Mouse (Mus musculus): ENCODE data around the gene Coro7. TPM values are rescaled to one million over a fixed set of nuclear protein-coding genes. Genes with fewer than 3 reads are reported as not detected.
"Not testable (repeated sequence)": the region's sequence is repeated elsewhere in the genome, so short reads cannot be mapped to it uniquely, and the experiment has no call there.

Coro7 gene
- polyA plus RNA-seq, 1 experiment from 2014 or later, result 29.1 TPM

- no peak overlapping the region for H3K27ac ChIP-seq
- ATAC-seq (ENCODE audit: low FRiP score), result no peak
- no peak overlapping the region for H3K4me2 ChIP-seq
- no peak overlapping the region for H3K9ac ChIP-seq
- H3K27me3 ChIP-seq, result no peaks in the 10 kb centered on the region
- H3K9me3 ChIP-seq, result no peaks in the 10 kb centered on the region
- no peaks in the 10 kb centered on the region for H3K36me3 ChIP-seq
- 81% methylated on average over 3 of the region's 3 CpGs for WGBS
- H3K4me3 ChIP-seq, result no peak overlapping the region
- H3K4me1 ChIP-seq (replicated peaks), result peaks cover 19% of the 10 kb centered on the region
Observed at GRCm38 (mm10) chr16:4583807-4584206, 95.8 kb downstream of the Coro7 start.

GRCm38 (mm10) chr16:4581179-4581578 is 98.4 kb downstream of the Coro7 start:
- not testable (repeated sequence) for H3K27ac ChIP-seq; H3K9ac ChIP-seq; H3K27me3 ChIP-seq; ATAC-seq (ENCODE audit: low FRiP score); H3K36me3 ChIP-seq; H3K4me3 ChIP-seq; H3K4me1 ChIP-seq (replicated peaks); H3K9me3 ChIP-seq; H3K4me2 ChIP-seq
- WGBS, result 82% methylated on average over 4 of the region's 4 CpGs

GRCm38 (mm10) chr16:4578630-4579029 is 100.9 kb downstream of the Coro7 start:
- Histone ChIP-seq H3K4me3 (no peak overlapping the region), H3K9me3 (no peaks in the 10 kb centered on the region), H3K27me3 (no peaks in the 10 kb centered on the region), H3K4me2 (no peak overlapping the region), H3K27ac (no peak overlapping the region), H3K9ac (no peak overlapping the region), H3K36me3 (no peaks in the 10 kb centered on the region), H3K4me1 (replicated peaks) (no peaks in the 10 kb centered on the region)
- ATAC-seq (ENCODE audit: low FRiP score), result no peak
- WGBS, result 78% methylated on average over 7 of the region's 7 CpGs

GRCm38 (mm10) chr16:4576873-4577272 is 102.7 kb downstream of the Coro7 start:
- no peak overlapping the region for H3K27ac ChIP-seq
- WGBS, result 67% methylated on average over 2 of the region's 2 CpGs
- H3K4me3 ChIP-seq, result no peak overlapping the region
- H3K36me3 ChIP-seq, result no peaks in the 10 kb centered on the region
- H3K9ac ChIP-seq, result no peak overlapping the region
- H3K4me1 ChIP-seq (replicated peaks), result no peaks in the 10 kb centered on the region
- H3K9me3 ChIP-seq, result no peaks in the 10 kb centered on the region
- H3K27me3 ChIP-seq, result no peaks in the 10 kb centered on the region
- H3K4me2 ChIP-seq, result no peak overlapping the region
- ATAC-seq (ENCODE audit: low FRiP score), result no peak

Other genes with a start within 250 kb of the Coro7 start
- 24.6 and 27.0 TPM in 2 replicates for gene Srl, start 138.0 kb downstream of the Coro7 start, polyA plus RNA-seq (2015; fragmentation: Nextera tagmentation; extraction: Ambion mirVana)
- 9.6 and 10.0 TPM in 2 replicates for gene Tfap4, start 119.9 kb downstream of the Coro7 start, polyA plus RNA-seq (2015; fragmentation: Nextera tagmentation; extraction: Ambion mirVana)
- 21.8 and 22.5 TPM in 2 replicates for gene Glis2, start 85.1 kb downstream of the Coro7 start, polyA plus RNA-seq (2015; fragmentation: Nextera tagmentation; extraction: Ambion mirVana)
- gene Pam16, start 54.8 kb downstream of the Coro7 start, polyA plus RNA-seq (2015; fragmentation: Nextera tagmentation; extraction: Ambion mirVana), result 169 and 188 TPM in 2 replicates
- gene Vasn, start 39.8 kb downstream of the Coro7 start, polyA plus RNA-seq (2015; fragmentation: Nextera tagmentation; extraction: Ambion mirVana), result 6.3 and 7.3 TPM in 2 replicates
- 52.7 and 54.8 TPM in 2 replicates for gene Dnaja3, start 39.8 kb downstream of the Coro7 start, polyA plus RNA-seq (2015; fragmentation: Nextera tagmentation; extraction: Ambion mirVana)
- 65.1 and 71.7 TPM in 2 replicates for gene Nmral1, start 39.6 kb upstream of the Coro7 start, polyA plus RNA-seq (2015; fragmentation: Nextera tagmentation; extraction: Ambion mirVana)
- gene Hmox2, start 46.6 kb upstream of the Coro7 start, polyA plus RNA-seq (2015; fragmentation: Nextera tagmentation; extraction: Ambion mirVana), result 94.6 and 96.7 TPM in 2 replicates
- 111 and 116 TPM in 2 replicates for gene Cdip1, start 110.5 kb upstream of the Coro7 start, polyA plus RNA-seq (2015; fragmentation: Nextera tagmentation; extraction: Ambion mirVana)
- 0.65 TPM in 2 replicates for gene 4930562C15Rik, start 155.6 kb upstream of the Coro7 start, polyA plus RNA-seq (2015; fragmentation: Nextera tagmentation; extraction: Ambion mirVana)
- gene Ubald1, start 200.5 kb upstream of the Coro7 start, polyA plus RNA-seq (2015; fragmentation: Nextera tagmentation; extraction: Ambion mirVana), result 53.7 and 54.1 TPM in 2 replicates
- gene Mgrn1, start 206.5 kb upstream of the Coro7 start, polyA plus RNA-seq (2015; fragmentation: Nextera tagmentation; extraction: Ambion mirVana), result 107 and 115 TPM in 2 replicates